Mouse (Mus musculus): Measurements from ENCODE around the gene Tcf7l1. TPM values are rescaled to one million over a fixed set of nuclear protein-coding genes. Genes with fewer than 3 reads are reported as not detected.

Tcf7l1 gene
- total RNA-seq, 2 experiments from 2014 or later: 2.0 to 3.6 TPM

DNA sequence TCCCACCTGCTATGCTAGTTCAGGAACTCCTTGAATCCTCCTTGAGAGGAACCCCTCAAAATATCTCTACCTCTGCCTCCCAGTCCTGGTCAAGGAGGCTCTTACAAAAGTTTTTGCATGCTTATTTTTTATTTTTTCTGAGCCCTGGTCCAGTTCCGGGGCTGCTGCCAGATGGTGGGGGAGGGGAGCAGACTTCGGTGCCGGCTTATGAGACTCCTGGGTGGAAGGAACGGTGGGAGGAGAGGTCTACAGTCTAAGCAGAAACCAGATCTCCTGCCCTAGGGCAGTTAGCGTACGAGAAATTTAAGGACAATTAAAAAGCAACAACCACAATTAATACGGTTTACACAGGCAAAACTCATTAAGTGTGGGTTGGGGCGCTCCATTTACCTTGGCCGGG is 110.4 kb downstream of the Tcf7l1 start:
- intact Hi-C loops (cut with DNase I): no loop called here
- DNase-seq (ENCODE audit: low spot score in 2 of 2): no peak

DNA sequence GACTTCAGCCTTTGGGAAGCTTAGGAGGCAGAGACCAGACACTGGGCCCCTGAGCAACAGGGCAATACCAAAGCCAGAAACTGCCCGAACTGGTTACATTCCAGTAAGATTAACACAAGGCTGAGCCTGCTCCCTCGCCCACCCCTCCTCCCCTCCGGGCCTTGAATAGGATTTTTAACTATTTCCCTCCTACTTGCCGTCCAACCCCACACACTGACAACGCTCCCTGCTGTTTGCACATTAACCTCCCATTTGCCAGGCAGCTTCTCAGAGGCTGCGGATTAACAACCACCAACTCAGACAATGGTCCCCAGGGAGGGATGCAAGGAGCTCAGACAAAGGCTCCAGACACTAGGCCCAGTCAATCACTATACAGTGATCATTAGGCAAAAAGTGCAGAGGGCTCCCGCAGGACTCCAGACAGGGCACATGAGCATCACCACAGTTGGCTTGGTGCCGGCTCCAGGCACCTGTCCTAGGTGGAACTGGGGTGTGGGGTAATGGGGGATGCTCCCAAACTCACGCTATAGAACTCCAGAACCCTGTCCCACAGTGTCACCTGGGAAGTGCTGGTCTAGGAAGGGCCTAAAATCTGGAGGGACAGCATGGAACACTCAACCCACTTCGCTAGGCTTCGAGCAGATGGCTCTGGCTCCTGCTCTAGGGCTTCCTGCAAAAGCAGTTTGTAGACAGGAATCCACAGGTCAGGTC is 111.4 kb downstream of the Tcf7l1 start:
- intact Hi-C loops (cut with DNase I): no loop called here

DNA sequence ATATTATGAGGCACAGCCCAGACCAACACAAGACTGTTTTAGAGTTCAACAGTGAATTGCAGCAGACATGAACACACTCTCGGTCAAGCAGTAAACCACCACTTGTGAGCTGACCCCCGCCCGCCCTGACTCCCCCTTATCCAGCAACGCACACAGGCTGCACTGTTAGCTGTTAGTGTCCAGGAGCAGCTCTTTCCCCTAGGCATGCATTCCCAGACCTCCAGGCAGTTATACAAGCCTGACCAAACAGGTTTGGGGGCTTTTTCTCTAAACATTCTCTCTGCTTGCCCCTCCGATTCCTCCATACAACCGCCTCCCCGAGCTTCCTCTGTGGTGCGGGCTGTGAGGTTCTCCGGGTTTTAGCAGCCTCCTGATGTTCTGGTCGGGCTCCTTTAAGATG is 112.0 kb downstream of the Tcf7l1 start:
- intact Hi-C loops (cut with DNase I): no loop called here
- no peak for DNase-seq (ENCODE audit: low spot score in 2 of 2)

More for the DNA sequence above, 111.4 kb downstream of the Tcf7l1 start:
- no peak for DNase-seq (ENCODE audit: low spot score in 2 of 2)

DNA sequence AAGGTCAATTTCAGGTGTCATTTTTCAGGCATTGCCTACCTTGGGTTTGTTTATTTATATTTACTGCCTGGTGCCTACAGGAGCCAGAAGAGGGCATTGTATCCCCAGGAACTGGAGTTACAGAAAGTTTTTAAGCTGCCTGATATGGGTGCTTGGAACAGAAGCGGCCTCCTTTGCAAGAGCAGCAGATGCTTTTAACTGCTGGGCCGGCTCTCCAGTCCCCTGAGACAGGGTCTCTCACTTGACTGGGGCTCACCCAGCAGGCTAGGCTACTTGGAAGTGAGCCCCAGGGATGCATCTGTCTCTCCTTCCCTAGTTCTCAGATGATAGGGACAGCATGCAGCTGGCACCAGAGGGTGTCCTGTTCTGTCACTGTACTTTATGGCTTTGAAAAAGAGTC is 112.7 kb downstream of the Tcf7l1 start:
- DNase-seq (ENCODE audit: low spot score in 2 of 2): no peak
- intact Hi-C loops (cut with DNase I): no loop called here

DNA sequence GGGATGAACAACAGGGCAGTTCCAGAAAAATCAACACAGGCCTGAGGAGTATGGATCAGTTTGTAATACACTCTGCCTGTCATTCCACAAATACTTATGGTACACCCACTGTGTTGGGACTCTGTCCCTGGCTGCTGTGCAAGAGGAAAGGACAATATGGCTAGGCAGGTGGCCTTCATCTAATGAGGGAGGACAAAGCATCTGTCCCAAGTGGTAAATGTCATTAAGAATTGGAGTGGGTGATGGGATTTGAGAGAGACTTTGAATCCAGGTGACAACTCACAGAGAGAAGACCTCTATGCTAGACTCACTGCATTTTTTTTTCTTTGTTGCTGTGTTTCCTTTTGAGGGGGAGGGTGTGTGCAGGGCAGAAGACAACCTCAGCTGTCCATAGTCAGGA is 115.3 kb downstream of the Tcf7l1 start:
- no peak for DNase-seq (ENCODE audit: low spot score in 2 of 2)
- intact Hi-C loops (cut with DNase I): no loop called here

DNA sequence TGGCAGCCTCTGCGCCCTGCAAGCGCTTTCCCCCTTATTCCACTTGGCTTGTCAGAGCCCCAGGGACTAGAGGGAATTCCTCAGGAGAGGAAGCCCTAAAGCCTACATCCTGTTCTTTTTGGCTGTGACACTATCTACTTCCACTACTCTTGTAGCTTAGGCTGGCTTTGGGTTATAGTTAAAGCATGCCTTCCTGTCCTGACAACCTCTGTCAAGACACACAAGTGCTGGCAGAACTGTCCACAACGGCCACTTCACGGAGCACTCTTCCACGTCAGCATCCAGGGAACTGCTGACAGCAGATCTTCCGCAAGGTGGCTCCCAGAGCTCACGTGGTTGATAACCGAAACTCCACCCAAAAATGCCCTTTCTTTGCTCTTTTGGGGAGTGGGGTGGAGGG is 117.9 kb downstream of the Tcf7l1 start:
- intact Hi-C loops (cut with DNase I): no loop called here
- DNase-seq (ENCODE audit: low spot score in 2 of 2): no peak

DNA sequence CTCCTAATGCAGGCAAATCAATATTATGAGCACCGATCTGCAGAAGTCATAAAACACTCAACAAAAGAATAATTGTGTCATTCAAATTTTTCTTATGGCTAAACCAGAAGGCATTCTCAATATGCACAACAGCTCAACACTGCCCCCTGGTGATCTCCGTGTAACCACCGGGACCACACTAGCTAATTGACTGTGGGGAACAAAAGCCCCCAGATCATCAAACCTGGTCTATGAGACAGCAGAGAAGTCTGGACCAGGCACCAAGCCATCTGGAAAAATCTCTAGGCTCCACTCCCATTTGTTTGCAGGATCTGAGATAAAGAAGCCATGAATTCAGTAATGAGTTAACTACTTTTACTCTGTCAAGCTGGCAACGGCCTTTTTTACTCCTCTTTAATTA is 122.0 kb downstream of the Tcf7l1 start:
- DNase-seq (ENCODE audit: low spot score in 2 of 2): peak; percentile 34 to 39
- intact Hi-C loops (cut with DNase I): loop anchor here (1.0 to 5.0 kb wide), 2 partner anchors 31 to 70 kb away; no protein-coding TSS in a partner anchor

DNA sequence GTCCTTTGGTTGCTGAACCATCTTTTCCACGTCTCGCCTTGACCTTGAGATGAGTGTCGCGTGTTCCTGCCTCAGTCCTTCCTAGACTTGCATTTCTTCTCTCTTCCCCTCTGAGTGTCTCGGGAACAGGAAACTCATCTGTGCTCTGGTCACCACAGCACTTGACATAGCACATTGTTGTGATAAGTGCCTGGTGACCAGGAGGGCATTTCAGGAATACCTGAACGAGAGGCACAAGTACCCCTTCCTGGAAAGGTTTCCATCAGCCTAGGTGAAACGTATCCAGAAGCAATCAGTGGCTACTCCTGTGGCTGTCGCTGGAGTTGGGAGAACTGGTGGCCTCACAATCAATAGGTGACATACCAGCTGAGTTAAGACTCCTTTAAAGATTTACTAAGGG is 124.8 kb downstream of the Tcf7l1 start:
- intact Hi-C loops (cut with DNase I): no loop called here
- no peak for DNase-seq (ENCODE audit: low spot score in 2 of 2)

DNA sequence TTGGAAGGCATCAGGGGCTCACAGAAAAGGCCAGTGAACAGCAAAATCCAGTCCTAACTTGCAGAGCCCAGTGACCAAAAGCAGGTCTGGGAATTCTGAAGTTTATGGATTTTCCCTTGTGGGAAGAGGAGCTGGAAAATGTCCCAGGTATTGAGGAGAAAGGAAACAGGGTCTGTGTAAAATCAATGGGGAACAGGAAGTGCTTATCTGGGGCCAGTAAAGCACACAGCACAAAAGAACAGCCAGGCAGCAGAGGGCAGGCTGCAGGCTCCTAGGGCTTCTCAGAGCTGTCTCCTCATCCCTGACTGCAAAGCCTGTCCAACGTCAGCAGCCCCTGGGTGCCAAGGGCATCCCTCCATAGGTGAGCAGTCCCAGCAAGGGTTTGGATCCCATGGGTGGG is 126.1 kb downstream of the Tcf7l1 start:
- intact Hi-C loops (cut with DNase I): no loop called here
- DNase-seq (ENCODE audit: low spot score in 2 of 2): no peak

DNA sequence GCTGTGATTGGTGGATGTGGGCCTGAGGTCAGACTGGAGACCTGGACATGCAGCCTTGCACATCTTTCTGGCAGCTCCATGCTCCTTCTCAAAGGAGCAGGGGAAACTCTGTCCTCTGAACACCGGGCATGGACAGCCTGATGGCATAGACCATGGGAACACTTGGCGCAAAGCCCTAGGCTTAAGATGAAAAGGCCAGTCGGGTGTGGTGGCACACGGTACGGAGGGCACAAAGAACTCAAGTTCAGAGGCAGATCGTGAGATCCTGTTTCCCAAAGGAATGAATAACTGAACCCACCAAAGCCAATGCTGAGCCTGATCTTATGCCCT is 128.7 kb downstream of the Tcf7l1 start:
- no peak for DNase-seq (ENCODE audit: low spot score in 2 of 2)
- intact Hi-C loops (cut with DNase I): no loop called here

DNA sequence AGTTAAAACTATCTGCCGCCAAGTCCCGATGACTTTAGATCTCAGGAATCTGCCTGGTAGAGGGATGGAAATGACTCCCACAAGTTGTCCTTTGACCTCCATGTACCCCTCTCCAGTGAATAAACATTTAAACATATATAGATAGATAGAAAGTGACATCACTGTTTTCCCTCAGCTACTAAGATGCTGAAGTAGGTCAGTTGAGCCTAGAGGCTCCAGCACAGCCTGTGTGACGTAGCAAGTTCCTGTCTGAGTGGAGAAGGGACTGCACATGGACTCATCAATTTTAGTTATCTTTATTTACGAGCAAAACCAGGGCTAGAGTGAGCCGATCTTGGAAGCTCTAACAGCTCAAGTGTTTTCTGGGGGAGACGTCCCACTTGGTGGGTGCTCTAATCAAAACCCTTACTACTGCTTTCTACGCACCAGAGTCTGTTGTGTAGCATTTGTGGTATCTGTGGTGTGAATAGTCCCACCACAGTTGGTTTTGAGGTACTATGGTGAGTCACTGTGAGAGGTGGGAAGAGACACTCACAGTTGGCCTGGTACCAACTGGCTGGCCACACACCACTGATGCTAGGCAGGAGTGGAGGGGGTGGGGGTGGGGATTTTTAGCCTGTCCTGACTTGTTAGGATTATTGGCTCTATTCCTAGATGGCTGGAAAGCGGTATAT is 129.2 kb downstream of the Tcf7l1 start:
- peak in 1 of 2 experiments; percentile 58 for DNase-seq (ENCODE audit: low spot score in 2 of 2)
- intact Hi-C loops (cut with DNase I): no loop called here

DNA sequence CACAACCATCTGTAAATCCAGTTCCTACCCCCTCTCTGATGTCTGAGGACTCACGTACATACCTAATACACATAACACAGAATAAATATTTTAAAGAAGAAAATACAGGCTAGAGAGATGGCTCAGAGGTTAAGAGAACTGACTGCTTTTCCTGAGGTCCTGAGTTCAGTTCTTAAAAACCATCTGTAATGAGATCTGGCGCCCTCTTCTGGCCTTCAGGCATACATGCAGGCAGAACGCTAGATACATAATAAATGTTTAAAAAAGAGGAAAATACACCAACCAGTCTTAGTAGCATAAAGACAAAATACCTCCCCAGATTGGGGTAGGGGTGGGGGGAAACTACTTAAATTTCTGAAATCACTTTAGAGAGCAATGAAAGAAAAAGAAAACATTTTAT is 131.0 kb downstream of the Tcf7l1 start:
- intact Hi-C loops (cut with DNase I): no loop called here
- no peak for DNase-seq (ENCODE audit: low spot score in 2 of 2)

DNA sequence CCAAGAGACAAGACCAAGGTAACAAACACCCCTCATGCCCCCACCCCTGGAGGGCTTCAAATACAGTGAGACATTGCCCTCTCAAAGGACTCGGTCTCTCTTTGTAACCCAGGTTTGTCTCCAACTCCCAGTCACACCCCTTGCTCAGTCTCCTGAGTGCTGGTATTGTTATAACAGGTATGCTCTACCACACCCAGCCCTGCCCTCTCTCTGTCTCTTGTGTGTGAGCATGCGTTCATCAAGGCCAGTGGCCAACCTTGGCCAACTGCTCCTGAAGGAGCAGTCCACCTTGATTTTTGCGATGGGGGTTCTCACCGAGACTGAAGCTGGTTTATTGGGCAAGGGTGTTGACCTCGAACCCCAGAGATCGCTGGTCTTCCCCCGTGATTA is 133.0 kb downstream of the Tcf7l1 start:
- intact Hi-C loops (cut with DNase I): no loop called here
- DNase-seq (ENCODE audit: low spot score in 2 of 2): no peak

DNA sequence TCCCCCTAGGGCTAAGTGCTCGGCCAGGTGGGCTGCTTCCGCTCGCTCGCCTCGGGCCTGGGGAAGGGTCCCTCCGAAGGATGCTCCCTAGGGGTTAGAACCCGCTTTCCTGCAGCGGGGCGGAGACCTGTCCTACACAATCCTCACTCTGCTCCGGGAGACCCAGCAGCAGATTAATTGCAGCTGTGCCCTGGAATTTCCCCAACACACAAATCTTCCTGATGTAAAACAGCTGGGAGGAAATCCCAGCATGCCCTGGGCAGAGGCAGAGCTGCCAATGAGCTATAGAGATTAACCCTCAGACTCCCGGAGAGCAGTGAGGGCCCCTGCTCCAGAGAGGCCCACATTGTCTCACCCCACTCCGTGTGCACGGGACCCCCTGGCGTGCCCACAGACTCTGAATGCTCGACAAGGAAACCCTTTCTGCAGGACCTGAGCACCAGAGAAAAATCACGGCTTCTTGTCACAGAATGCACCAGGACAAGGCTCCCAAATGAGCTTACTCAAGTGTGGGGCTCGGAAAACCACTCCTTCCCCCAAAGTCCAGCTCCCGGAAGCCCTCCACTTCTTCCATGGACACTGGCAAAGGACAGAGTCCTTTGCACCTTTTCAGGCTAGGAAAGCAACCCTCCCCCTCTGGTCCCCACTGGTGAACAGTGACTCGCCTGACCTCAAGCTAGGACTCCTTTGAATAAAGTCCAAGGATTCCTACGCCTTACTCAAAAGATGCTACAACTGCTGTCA is 133.6 kb downstream of the Tcf7l1 start:
- DNase-seq (ENCODE audit: low spot score in 2 of 2): peak in 1 of 2 experiments; percentile 36
- intact Hi-C loops (cut with DNase I): no loop called here

DNA sequence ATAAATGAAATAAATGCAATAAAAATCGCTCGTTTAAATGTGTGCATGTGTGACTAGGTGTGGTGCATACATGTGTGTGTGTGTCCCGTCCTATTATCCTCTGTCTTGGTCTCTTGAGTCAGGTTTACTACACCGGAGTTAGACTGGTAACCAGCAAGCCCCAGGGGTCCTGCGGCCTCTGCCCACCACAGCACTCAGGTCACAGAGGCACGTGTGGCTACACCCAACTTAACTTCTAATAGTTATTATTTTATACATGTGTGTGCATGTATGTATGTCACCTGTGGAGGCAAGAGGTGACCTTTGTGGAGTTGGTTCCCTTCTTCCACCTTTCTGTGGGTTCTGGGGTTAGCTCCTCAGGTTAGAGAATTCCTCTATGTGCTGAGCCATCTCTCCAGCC is 134.7 kb downstream of the Tcf7l1 start:
- no peak for DNase-seq (ENCODE audit: low spot score in 2 of 2)
- intact Hi-C loops (cut with DNase I): no loop called here

DNA sequence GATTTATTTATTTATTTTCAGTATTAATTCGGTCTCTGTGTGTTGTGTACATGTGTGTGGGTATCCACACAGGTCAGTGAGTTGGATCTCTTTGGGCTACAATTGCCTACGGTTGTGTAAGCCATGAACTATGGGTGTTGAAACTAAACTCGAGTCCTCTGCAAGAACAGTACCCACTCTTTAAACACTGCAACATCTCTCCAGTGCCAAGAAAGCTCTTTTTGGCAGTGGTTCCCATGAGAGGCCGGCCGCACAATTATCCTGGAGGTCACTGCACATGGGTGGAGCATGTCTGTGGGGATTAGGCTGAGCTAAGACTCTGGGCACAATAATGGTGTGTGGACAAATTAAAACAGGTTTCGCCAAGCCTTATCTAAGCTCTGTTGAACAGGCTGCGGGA is 135.6 kb downstream of the Tcf7l1 start:
- DNase-seq (ENCODE audit: low spot score in 2 of 2): no peak
- intact Hi-C loops (cut with DNase I): no loop called here

DNA sequence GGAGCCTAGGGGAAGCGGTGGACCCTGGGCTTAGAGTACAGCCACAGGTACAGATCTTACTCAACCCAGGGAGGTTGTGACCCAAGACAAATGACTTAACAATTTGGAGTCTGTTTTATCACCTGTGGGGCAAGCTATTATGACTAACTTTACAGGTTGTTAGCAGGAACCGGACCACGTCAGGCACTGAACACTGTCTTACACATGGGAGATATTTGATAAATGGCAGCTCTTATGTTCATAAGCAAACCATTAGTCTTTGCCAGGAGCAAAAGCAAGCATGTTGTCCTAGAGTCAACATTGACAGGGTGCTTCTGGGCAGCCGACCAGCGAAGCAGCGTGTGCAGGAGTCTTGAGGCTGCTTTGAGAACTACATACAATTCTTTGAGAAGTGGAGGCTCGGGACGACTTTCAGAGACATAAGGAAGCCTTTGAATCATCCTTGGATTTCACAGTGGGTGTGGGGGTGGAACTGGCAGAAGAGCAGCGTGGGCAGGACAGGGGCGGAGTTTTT is 138.7 kb downstream of the Tcf7l1 start:
- intact Hi-C loops (cut with DNase I): no loop called here
- peak; percentile 60 to 95 for DNase-seq (ENCODE audit: low spot score in 2 of 2)

DNA sequence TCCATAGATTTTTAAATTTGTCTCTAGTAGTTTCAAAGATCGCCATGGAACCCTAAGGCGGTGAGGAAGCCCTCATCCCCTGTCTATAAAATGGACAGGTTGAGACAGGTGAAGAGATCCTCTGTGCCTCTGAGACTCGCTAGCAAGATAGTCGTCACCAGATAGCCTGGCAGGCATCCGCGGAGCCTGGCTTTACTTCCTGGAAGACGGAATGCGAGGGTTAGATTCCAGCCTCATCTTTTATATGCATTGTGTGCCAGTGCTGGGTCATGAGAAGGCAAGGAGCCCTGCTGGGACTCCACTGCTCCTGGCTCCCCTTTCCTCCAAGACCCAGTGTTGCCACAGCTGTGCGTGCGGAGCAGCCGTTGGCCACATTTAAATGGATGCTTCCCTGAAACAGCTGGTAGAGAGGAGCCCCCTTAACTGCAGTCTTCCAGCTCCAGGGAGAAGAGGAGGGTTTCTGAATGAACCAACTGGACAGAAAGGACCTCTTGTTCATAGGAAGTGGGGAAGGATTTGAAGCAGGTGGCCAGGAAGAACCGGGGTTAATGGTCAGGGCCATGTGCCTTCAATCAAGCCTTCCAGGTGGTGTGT is 141.0 kb downstream of the Tcf7l1 start:
- no peak for DNase-seq (ENCODE audit: low spot score in 2 of 2)
- intact Hi-C loops (cut with DNase I): no loop called here

DNA sequence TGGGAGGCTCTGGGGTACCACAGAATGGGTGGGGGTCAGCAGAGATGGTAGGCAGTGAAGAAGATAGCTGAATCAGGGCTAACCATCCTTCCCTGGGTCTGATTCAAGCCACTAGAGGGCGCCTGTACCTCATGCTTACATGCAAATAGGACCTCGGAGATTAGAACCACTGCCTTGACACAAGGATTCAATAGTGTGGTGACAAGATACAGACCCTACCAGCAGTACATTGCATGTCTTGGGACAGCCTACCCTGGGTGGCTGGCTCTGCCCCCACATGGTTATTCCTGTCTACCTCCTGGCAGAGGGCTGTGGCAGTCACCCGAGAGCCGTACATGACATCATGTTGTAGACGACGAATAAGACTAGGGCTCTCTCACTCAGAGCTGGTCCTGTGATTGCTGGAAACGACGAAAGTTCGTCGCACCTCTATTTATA is 141.7 kb downstream of the Tcf7l1 start:
- peak; percentile 78 to 81 for DNase-seq (ENCODE audit: low spot score in 2 of 2)
- intact Hi-C loops (cut with DNase I): loop anchor here (1.0 kb wide), 1 partner anchor 142 kb away; the partner anchor contains the start of gene Tcf7l1

DNA sequence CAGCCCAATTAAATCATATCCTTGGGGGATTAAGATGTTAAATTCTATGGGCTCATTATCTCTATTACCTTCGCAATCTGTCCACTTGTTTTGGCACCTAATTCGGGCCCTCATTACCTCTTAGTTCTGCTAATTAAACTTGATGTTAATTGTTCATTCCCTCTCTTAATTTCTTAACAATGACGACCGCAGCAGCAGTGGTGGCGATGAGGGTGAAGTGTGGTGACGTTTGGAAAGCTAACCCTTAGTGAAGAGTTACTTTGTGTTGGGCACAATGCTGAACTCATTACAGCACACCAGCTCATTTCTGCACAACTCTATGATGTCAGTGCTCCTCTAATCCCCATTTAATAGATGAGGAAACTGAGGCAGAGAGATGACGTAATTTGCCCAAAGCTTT is 143.7 kb downstream of the Tcf7l1 start:
- intact Hi-C loops (cut with DNase I): no loop called here
- DNase-seq (ENCODE audit: low spot score in 2 of 2): no peak

All from left cerebral cortex, postnatal 25 days (tissue).